Mouse (Mus musculus): ENCODE measurements around the gene Dmbx1. TPM values are rescaled to one million over a fixed set of nuclear protein-coding genes. Genes with fewer than 3 reads are reported as not detected.

Gene Dmbx1
- polyA plus RNA-seq, 1 experiment, result not detected

DNA sequence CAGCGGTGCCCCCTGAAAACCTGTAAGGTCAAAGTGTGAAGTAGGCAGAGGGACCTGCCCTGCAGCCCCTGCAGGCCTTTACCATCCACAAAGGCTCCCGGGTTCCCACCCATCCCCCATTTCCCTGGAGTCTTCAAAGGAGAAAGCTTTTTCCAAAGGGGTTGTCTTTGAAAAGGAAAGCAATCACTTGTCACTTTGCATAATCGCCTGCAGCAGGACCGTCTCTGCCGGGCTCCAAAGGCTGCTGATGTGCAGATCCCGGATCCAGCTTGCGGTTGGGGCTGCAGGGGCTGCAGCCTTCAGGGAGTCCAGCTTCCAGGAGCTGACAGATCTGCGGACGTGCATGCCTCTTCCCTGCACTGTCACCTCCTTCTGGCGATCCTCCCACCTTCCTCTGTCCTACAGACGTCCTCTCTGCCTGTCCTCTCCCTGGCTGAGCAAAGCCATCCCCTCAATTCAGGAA lies 61.5 kb downstream of the Dmbx1 start:
- Histone ChIP-seq H3K4me3 (replicated peaks; ENCODE audit: control insufficient read depth, low read depth, low read length) (no peak overlapping the region), H3K4me1 (ENCODE audit: control insufficient read depth, insufficient read depth, low read length) (no peaks in the 10 kb centered on the region), H3K27ac (ENCODE audit: control insufficient read depth, insufficient read depth, low read depth, low read length, poor library complexity) (no peak overlapping the region; the same call in 1 of the 2 replicates)
- TF ChIP-seq CTCF (IDR thresholded peaks at IDR 0.05; ENCODE audit: control insufficient read depth, insufficient read depth, low read length), result no peak
- TF ChIP-seq POLR2A (IDR thresholded peaks at IDR 0.05; ENCODE audit: borderline replicate concordance, control insufficient read depth, low read depth, low read length), result no peak
- 81% methylated on average over 11 of the region's 11 CpGs for WGBS

DNA sequence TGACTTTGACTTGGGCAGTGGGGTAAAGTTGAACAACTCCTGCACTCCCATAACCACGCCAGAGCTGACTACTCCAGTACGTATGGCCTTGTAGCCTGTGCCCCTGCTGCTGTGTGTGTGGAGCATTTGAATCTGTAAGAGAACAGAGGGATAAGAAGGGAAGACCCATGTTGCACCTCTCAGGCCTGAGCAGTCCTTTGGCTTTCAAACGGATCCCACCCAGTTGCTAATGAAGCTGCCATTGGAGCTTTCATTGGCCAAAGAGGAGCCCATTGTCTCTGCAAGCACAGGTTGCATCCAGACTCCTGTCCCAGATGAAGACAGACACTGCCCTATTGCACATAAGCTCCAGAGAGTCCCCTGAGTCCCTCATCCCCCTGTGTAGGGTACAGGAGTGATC lies 66.5 kb downstream of the Dmbx1 start:
- TF ChIP-seq CTCF (IDR thresholded peaks at IDR 0.05; ENCODE audit: control insufficient read depth, insufficient read depth, low read length) (no peak), POLR2A (IDR thresholded peaks at IDR 0.05; ENCODE audit: borderline replicate concordance, control insufficient read depth, low read depth, low read length) (no peak)
- WGBS, result 91% methylated on average over 3 of the region's 3 CpGs
- Histone ChIP-seq H3K4me1 (ENCODE audit: control insufficient read depth, insufficient read depth, low read length) (no peaks in the 10 kb centered on the region), H3K27ac (ENCODE audit: control insufficient read depth, insufficient read depth, low read depth, low read length, poor library complexity) (no peak overlapping the region), H3K4me3 (replicated peaks; ENCODE audit: control insufficient read depth, low read depth, low read length) (no peak overlapping the region)

DNA sequence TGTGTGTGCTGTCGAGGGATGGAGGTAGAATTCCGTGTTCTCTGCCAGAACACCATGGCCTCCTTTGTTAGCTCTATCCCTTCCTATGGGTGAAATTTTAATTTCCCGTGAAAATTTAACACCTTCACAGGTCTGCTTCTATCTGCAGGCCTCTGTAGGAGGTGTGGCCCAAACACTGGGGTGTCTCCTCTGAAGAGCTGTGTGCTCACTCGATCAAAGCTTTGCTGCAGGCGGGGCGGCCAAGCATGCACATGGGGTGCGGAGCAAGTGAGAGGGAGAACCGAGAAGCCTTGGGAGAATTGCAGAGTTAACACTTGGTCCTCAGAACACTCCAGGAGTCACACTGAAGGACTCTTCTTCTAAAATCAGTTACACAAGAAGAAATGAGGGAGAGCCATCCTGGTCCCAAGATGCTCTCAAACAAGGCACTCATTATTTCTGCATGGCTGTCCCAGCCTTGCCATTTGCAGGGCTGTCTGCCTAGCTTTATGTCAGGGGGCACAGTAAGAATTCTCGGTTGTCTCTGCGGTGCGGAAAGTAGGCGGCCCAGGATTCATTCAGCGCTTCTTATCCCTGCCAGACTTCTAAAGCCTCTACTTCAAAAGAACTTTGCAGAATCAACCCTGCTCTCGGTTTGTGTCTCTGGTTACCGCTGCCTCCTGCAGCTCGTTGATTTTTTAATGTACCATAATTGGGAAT lies 70.1 kb downstream of the Dmbx1 start:
- no peaks in the 10 kb centered on the region for H3K4me1 ChIP-seq (ENCODE audit: control insufficient read depth, insufficient read depth, low read length)
- no peak overlapping the region for H3K27ac ChIP-seq (ENCODE audit: control insufficient read depth, insufficient read depth, low read depth, low read length, poor library complexity)
- H3K4me3 ChIP-seq (replicated peaks; ENCODE audit: control insufficient read depth, low read depth, low read length), result no peak overlapping the region
- TF ChIP-seq POLR2A (IDR thresholded peaks at IDR 0.05; ENCODE audit: borderline replicate concordance, control insufficient read depth, low read depth, low read length), result no peak
- TF ChIP-seq CTCF (IDR thresholded peaks at IDR 0.05; ENCODE audit: control insufficient read depth, insufficient read depth, low read length), result no peak
- WGBS, result 87% methylated on average over 16 of the region's 16 CpGs

Other genes starting within 250 kb of the Dmbx1 start
- gene Efcab14, start 202.2 kb downstream of the Dmbx1 start, polyA plus RNA-seq (2011; ENCODE audit: insufficient read depth, insufficient read length, low replicate concordance, missing spikeins), result 6.1 and 7.0 TPM in 2 replicates
- not detected in 2 replicates for gene Tex38, start 158.9 kb downstream of the Dmbx1 start, polyA plus RNA-seq (2011; ENCODE audit: insufficient read depth, insufficient read length, low replicate concordance, missing spikeins)
- gene Atpaf1, start 155.1 kb downstream of the Dmbx1 start, polyA plus RNA-seq (2011; ENCODE audit: insufficient read depth, insufficient read length, low replicate concordance, missing spikeins), result 6.4 and 9.2 TPM in 2 replicates
- 14.9 and 26.1 TPM in 2 replicates for gene Mob3c, start 111.8 kb downstream of the Dmbx1 start, polyA plus RNA-seq (2011; ENCODE audit: insufficient read depth, insufficient read length, low replicate concordance, missing spikeins)
- 23.7 and 48.7 TPM in 2 replicates for gene Mknk1, start 100.7 kb downstream of the Dmbx1 start, polyA plus RNA-seq (2011; ENCODE audit: insufficient read depth, insufficient read length, low replicate concordance, missing spikeins)
- 1.2 TPM in 1 of 2 replicates, not detected in the other for gene Kncn, start 55.5 kb downstream of the Dmbx1 start, polyA plus RNA-seq (2011; ENCODE audit: insufficient read depth, insufficient read length, low replicate concordance, missing spikeins)
- not detected in 2 replicates for gene 6430628N08Rik, start 49.3 kb downstream of the Dmbx1 start, polyA plus RNA-seq (2011; ENCODE audit: insufficient read depth, insufficient read length, low replicate concordance, missing spikeins)
- 1.3 and 5.1 TPM in 2 replicates for gene Faah, start 78.0 kb upstream of the Dmbx1 start, polyA plus RNA-seq (2011; ENCODE audit: insufficient read depth, insufficient read length, low replicate concordance, missing spikeins)
- gene Nsun4, start 114.0 kb upstream of the Dmbx1 start, polyA plus RNA-seq (2011; ENCODE audit: insufficient read depth, insufficient read length, low replicate concordance, missing spikeins), result 5.8 and 13.0 TPM in 2 replicates
- gene Uqcrh, start 135.1 kb upstream of the Dmbx1 start, polyA plus RNA-seq (2011; ENCODE audit: insufficient read depth, insufficient read length, low replicate concordance, missing spikeins), result 449 and 551 TPM in 2 replicates
- 8.2 and 11.4 TPM in 2 replicates for gene Lrrc41, start 135.3 kb upstream of the Dmbx1 start, polyA plus RNA-seq (2011; ENCODE audit: insufficient read depth, insufficient read length, low replicate concordance, missing spikeins)
- gene Rad54l, start 183.8 kb upstream of the Dmbx1 start, polyA plus RNA-seq (2011; ENCODE audit: insufficient read depth, insufficient read length, low replicate concordance, missing spikeins), result 22.4 and 25.9 TPM in 2 replicates
- 6.8 and 14.5 TPM in 2 replicates for gene Pomgnt1, start 183.9 kb upstream of the Dmbx1 start, polyA plus RNA-seq (2011; ENCODE audit: insufficient read depth, insufficient read length, low replicate concordance, missing spikeins)
- gene Lurap1, start 211.4 kb upstream of the Dmbx1 start, polyA plus RNA-seq (2011; ENCODE audit: insufficient read depth, insufficient read length, low replicate concordance, missing spikeins), result 0.35 TPM in 1 of 2 replicates, not detected in the other
- not detected in 2 replicates for gene Tspan1, start 227.7 kb upstream of the Dmbx1 start, polyA plus RNA-seq (2011; ENCODE audit: insufficient read depth, insufficient read length, low replicate concordance, missing spikeins)
- gene 1700042G07Rik, start 233.4 kb upstream of the Dmbx1 start, polyA plus RNA-seq (2011; ENCODE audit: insufficient read depth, insufficient read length, low replicate concordance, missing spikeins), result not detected in 2 replicates
- not detected in 2 replicates for gene Gm49337, start 233.5 kb upstream of the Dmbx1 start, polyA plus RNA-seq (2011; ENCODE audit: insufficient read depth, insufficient read length, low replicate concordance, missing spikeins)

Data from bone marrow, adult 2 months (tissue).